In the genomic region with DNA sequence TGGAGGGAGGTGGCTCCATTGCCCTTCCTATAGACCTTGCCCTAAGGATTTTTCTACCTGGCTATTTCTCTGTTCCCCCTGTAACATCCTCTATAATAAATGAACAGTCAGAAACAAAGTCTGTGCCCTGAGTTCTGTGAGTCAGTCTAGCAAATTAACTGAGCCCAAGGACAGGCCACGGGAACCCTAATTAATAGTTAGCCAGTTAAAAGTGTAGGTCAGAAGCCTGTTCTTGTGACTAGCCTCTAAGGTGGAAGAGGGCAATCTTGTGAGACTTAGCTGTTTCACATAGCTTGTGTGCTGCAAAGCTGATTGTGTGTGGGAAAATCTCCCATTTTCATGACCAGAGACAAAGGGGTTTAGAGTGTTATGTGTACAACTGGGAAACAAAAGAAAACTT, we compare ENCODE assay signal across 21 mouse cellular contexts. TPM values are rescaled to one million over a fixed set of nuclear protein-coding genes. Genes with fewer than 3 reads are reported as not detected.
"Had no signal": no experiment of that assay in that cellular context is flagged by ENCODE, and none has a peak within 500 bp of the region (broad histone marks: within the 10 kb centered on the region; RNA-seq: fewer than 3 reads in every experiment).

No protein-coding gene starts in this region.

- H3K4me2 ChIP-seq: lung, embryonic 15.5 days; midbrain, embryonic 11.5 days; midbrain, embryonic 13.5 days; midbrain, embryonic 15.5 days; neural tube, embryonic 13.5 days; neural tube, embryonic 15.5 days had no signal

- H3K4me1 ChIP-seq: lung, embryonic 15.5 days; midbrain, embryonic 13.5 days; midbrain, embryonic 15.5 days; neural tube, embryonic 13.5 days; neural tube, embryonic 15.5 days had no signal

- H3K4me3 ChIP-seq: lung, embryonic 15.5 days; megakaryocyte, embryonic 14.5 days; midbrain, embryonic 13.5 days; midbrain, embryonic 15.5 days; neural tube, embryonic 13.5 days; neural tube, embryonic 15.5 days had no signal

- H3K27ac ChIP-seq: lung, embryonic 15.5 days; macrophage; midbrain, embryonic 13.5 days; midbrain, embryonic 15.5 days; neural tube, embryonic 13.5 days; neural tube, embryonic 15.5 days had no signal

- H3K27me3 ChIP-seq: lung, embryonic 15.5 days; megakaryocyte, embryonic 14.5 days; midbrain, embryonic 13.5 days; midbrain, embryonic 15.5 days; neural tube, embryonic 13.5 days; neural tube, embryonic 15.5 days had no signal

- H3K9ac ChIP-seq: lung, embryonic 15.5 days; midbrain, embryonic 13.5 days; midbrain, embryonic 15.5 days; neural tube, embryonic 13.5 days; neural tube, embryonic 15.5 days had no signal

- DNase-seq: lung, adult 2 months; lung, postnatal 14 days; lung, postnatal 36 days; retina, postnatal 1 day; right cerebral cortex, adult 18-20 months; right cerebral cortex, postnatal 25 days; right cerebral cortex, postnatal 4 days; spleen, adult 18-20 months; thymus, adult 18-20 months; thymus, postnatal 14 days; thymus, postnatal 36 days had no signal

- H3K9me3 ChIP-seq: lung, embryonic 15.5 days; megakaryocyte, embryonic 14.5 days; midbrain, embryonic 13.5 days; midbrain, embryonic 15.5 days; neural tube, embryonic 13.5 days; neural tube, embryonic 15.5 days had no signal

- ATAC-seq: lung, postnatal 0 days; midbrain, embryonic 13.5 days; midbrain, embryonic 15.5 days had no signal

RNA-seq across cellular contexts. Expression of a gene that starts 58.3 kb away (rescaled TPM):
- total RNA-seq: monocyte, adult 5-6 weeks had no signal
